Comparison of ENCODE assay signal across 23 mouse cellular contexts in genomic region chr11:70964222-70964907, GRCm38 (mm10). TPM values are rescaled to one million over a fixed set of nuclear protein-coding genes. Genes with fewer than 3 reads are reported as not detected.
DNase-seq lines count a peak whose midpoint lies in the region; ATAC-seq and TF ChIP-seq lines count a peak whose summit lies in the region.
"Had no signal": no experiment of that assay in that cellular context is flagged by ENCODE, and none has a peak within 500 bp of the region (broad histone marks: within the 10 kb centered on the region; RNA-seq: fewer than 3 reads in every experiment).

No protein-coding gene starts in this region.

- ATAC-seq in liver, embryonic 15.5 days (ENCODE audit: insufficient read depth) = 0 out of 2 replicates have a peak, but pooled peaks have one; percentile 16
- ATAC-seq in liver, postnatal 0 days = no peak
- ATAC-seq: CD4-positive, CD25-positive, alpha-beta regulatory T cell, adult 4 months; forebrain, embryonic 15.5 days; inflammation-experienced regulatory T-cells, adult 6 months had no signal

- WGBS in liver, embryonic 15.5 days (ENCODE audit: insufficient replicate concordance) = 81% methylated on average over 4 of the region's 4 CpGs
- 86% methylated on average over 4 of the region's 4 CpGs for WGBS in liver, postnatal 0 days (ENCODE audit: insufficient replicate concordance)

- H3K4me2 ChIP-seq in liver, embryonic 15.5 days = no peak overlapping the region
- H3K4me2 ChIP-seq in liver, postnatal 0 days (ENCODE audit: low read depth, low read length) = no peak overlapping the region
- H3K4me2 ChIP-seq: forebrain, embryonic 15.5 days; hindbrain, embryonic 14.5 days; limb, embryonic 13.5 days; neural tube, embryonic 12.5 days had no signal

- no peak for DNase-seq in liver, postnatal 0 days
- DNase-seq in ES-CJ7 (ENCODE audit: low read depth, low spot score) (peak; percentile 55), R1 (ENCODE audit: low read depth, low spot score) (peak; percentile 90), adipocyte (ENCODE audit: low spot score) (no peak)
- DNase-seq in spleen, postnatal 4 days (ENCODE audit: low spot score in 2 of 2) = no peak
- DNase-seq in left cerebral cortex, postnatal 10 days (ENCODE audit: extremely low spot score in 1 of 2, low spot score in 2 of 2) = no peak
- DNase-seq: adrenal gland, postnatal 10 days; cerebellum, adult 9-10 months; heart, postnatal 4 days; kidney, adult 18-20 months; lung, postnatal 4 days; midbrain, embryonic 14.5 days; thymus, postnatal 25 days had no signal

- no peak for TF ChIP-seq CTCF in liver, postnatal 0 days (IDR thresholded peaks at IDR 0.05; ENCODE audit: low read depth)

- no peak overlapping the region for H3K4me3 ChIP-seq in liver, embryonic 15.5 days (replicated peaks)
- H3K4me3 ChIP-seq in liver, postnatal 0 days (ENCODE audit: low read depth, low read length) = no peak overlapping the region
- H3K4me3 ChIP-seq: forebrain, embryonic 15.5 days; heart, embryonic 10.5 days; limb, embryonic 13.5 days; neural tube, embryonic 12.5 days had no signal

- H3K9me3 ChIP-seq in liver, embryonic 15.5 days (replicated peaks) = no peaks in the 10 kb centered on the region
- no peaks in the 10 kb centered on the region for H3K9me3 ChIP-seq in liver, postnatal 0 days (ENCODE audit: low read length)
- H3K9me3 ChIP-seq: forebrain, embryonic 15.5 days; heart, embryonic 10.5 days; limb, embryonic 13.5 days; neural tube, embryonic 12.5 days had no signal

- intact Hi-C loops in left cerebral cortex, postnatal 10 days (cut with DNase I) = no loop called here

- no peaks in the 10 kb centered on the region for H3K27me3 ChIP-seq in liver, embryonic 15.5 days
- no peaks in the 10 kb centered on the region for H3K27me3 ChIP-seq in liver, postnatal 0 days (ENCODE audit: insufficient read depth, low read length)
- H3K27me3 ChIP-seq: forebrain, embryonic 15.5 days; limb, embryonic 13.5 days; neural tube, embryonic 12.5 days had no signal

- no peak overlapping the region for H3K27ac ChIP-seq in liver, embryonic 15.5 days (replicated peaks)
- H3K27ac ChIP-seq in liver, postnatal 0 days (ENCODE audit: low read depth) = no peak overlapping the region
- H3K27ac ChIP-seq: forebrain, embryonic 15.5 days; heart, embryonic 10.5 days; hindbrain, embryonic 14.5 days; kidney, postnatal 0 days; limb, embryonic 13.5 days; liver, embryonic 14.5 days; neural tube, embryonic 12.5 days had no signal

- peaks cover 72% of the 10 kb centered on the region for H3K36me3 ChIP-seq in liver, embryonic 15.5 days (replicated peaks)
- H3K36me3 ChIP-seq in liver, postnatal 0 days (replicated peaks; ENCODE audit: insufficient read depth, low read length) = peaks cover 56% of the 10 kb centered on the region

- H3K9ac ChIP-seq in liver, embryonic 15.5 days = no peak overlapping the region
- H3K9ac ChIP-seq in liver, postnatal 0 days (replicated peaks) = no peak overlapping the region
- H3K9ac ChIP-seq: forebrain, embryonic 15.5 days; hindbrain, embryonic 14.5 days; limb, embryonic 13.5 days; liver, embryonic 14.5 days; neural tube, embryonic 12.5 days had no signal

- H3K4me1 ChIP-seq in liver, embryonic 15.5 days (replicated peaks) = peaks cover 37% of the 10 kb centered on the region
- H3K4me1 ChIP-seq in liver, postnatal 0 days (ENCODE audit: insufficient read depth) = peaks cover 11% of the 10 kb centered on the region

- no peak for TF ChIP-seq EP300 in liver, postnatal 0 days (IDR thresholded peaks at IDR 0.05; ENCODE audit: low read depth)

RNA-seq across cellular contexts. Expression of gene Nup88, which starts 5.4 kb away (rescaled TPM):
- 57.2 and 58.9 TPM in 2 replicates for polyA plus RNA-seq in liver, embryonic 15.5 days (2015; fragmentation: Nextera tagmentation; extraction: Ambion mirVana)
- polyA plus RNA-seq in liver, postnatal 0 days (2015; fragmentation: Nextera tagmentation; extraction: Ambion mirVana) = 31.6 and 33.1 TPM in 2 replicates
- 10 to 100 TPM; 59.3 to 63.9 TPM for total RNA-seq in left cerebral cortex, postnatal 10 days (2021)

RNA-seq across cellular contexts. Expression of gene Rpain, which starts 5.6 kb away (rescaled TPM):
- polyA plus RNA-seq in liver, embryonic 15.5 days (2015; fragmentation: Nextera tagmentation; extraction: Ambion mirVana) = 89.1 and 98.7 TPM in 2 replicates
- 51.4 and 51.7 TPM in 2 replicates for polyA plus RNA-seq in liver, postnatal 0 days (2015; fragmentation: Nextera tagmentation; extraction: Ambion mirVana)
- 10 to 100 TPM; 39.2 to 45.9 TPM for total RNA-seq in left cerebral cortex, postnatal 10 days (2021)

RNA-seq across cellular contexts. Expression of gene C1qbp, which starts 18.5 kb away (rescaled TPM):
- polyA plus RNA-seq in liver, embryonic 15.5 days (2015; fragmentation: Nextera tagmentation; extraction: Ambion mirVana) = 159 and 170 TPM in 2 replicates
- 135 TPM in 2 replicates for polyA plus RNA-seq in liver, postnatal 0 days (2015; fragmentation: Nextera tagmentation; extraction: Ambion mirVana)
- 100 to 1,000 TPM; 108 to 114 TPM for total RNA-seq in left cerebral cortex, postnatal 10 days (2021)

RNA-seq across cellular contexts. Expression of gene Dhx33, which starts 39.9 kb away (rescaled TPM):
- polyA plus RNA-seq in liver, embryonic 15.5 days (2015; fragmentation: Nextera tagmentation; extraction: Ambion mirVana) = 5.8 and 6.6 TPM in 2 replicates
- 2.7 and 3.5 TPM in 2 replicates for polyA plus RNA-seq in liver, postnatal 0 days (2015; fragmentation: Nextera tagmentation; extraction: Ambion mirVana)
- total RNA-seq in left cerebral cortex, postnatal 10 days (2021) = 10 to 100 TPM; 18.8 to 21.9 TPM

RNA-seq across cellular contexts. Expression of gene Mis12, which starts 55.0 kb away (rescaled TPM):
- polyA plus RNA-seq in liver, embryonic 15.5 days (2015; fragmentation: Nextera tagmentation; extraction: Ambion mirVana) = 22.2 and 23.3 TPM in 2 replicates
- 10.8 and 10.9 TPM in 2 replicates for polyA plus RNA-seq in liver, postnatal 0 days (2015; fragmentation: Nextera tagmentation; extraction: Ambion mirVana)
- total RNA-seq in left cerebral cortex, postnatal 10 days (2021) = 10 to 100 TPM; 10.3 to 12.3 TPM

Comparison
In these comparisons a context has a peak if more than half of its experiments do, and no peak if none do; other contexts are left out.
1. DNase-seq: peak in ES-CJ7 (single experiment) and R1 (single experiment); none in liver, postnatal 0 days (single experiment), spleen, postnatal 4 days (0 of 2), left cerebral cortex, postnatal 10 days (0 of 2) and adipocyte (single experiment).